Mouse (Mus musculus) thymus, postnatal 25 days (tissue): ENCODE measurements at regions not wholly inside any gene's neighbourhood (a gene's known extent, or its start where the extent isn't known, plus 50 kb on each side); places are given as distances from the start of the nearest gene placed in this dataset.

ENCODE experiments used
- DNase-seq: peaks from one replicate; pipeline ENCODE4 v3.0.0; 2022

DNA sequence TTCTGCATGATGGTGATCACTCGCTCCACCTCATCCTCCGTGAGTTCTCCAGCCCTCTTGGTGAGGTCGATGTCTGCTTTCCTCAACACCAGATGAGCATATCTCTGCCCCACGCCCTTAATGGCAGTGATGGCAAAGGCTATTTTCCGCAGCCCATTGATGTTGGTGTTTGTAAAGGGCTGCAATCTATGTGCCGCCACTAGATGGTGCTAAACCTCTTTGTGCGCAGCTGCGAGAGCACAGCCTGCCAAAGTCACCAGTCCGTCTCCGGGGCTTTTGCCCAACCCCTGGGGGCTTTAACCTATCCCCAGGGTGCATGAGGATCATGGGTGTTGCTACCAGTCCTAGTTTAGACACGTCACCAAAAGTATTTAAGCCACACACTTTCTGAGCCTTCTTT is 140.9 kb upstream of the Cts3 start:
- DNase-seq, result peak; percentile 2

- no peak for DNase-seq
These were observed 95.8 kb upstream of the Cts3 start for GRCm38 (mm10) chr13:61665729-61666128.
